Mouse (Mus musculus) erythroblast, embryonic 14.5 days (primary cell): Measurements from ENCODE around the gene Tedc2. TPM values are rescaled to one million over a fixed set of nuclear protein-coding genes. Genes with fewer than 3 reads are reported as not detected.

ENCODE experiments used
- H3K27me3 ChIP-seq: 2 replicates; pipeline ENCODE4 v1.6.1; 2012; ENCODE audit warnings: inconsistent platforms; ENCODE audit not compliant: control insufficient read depth
- H3K36me3 ChIP-seq: 2 replicates; pipeline ENCODE4 v1.6.1; 2012; ENCODE audit warnings: mild to moderate bottlenecking, inconsistent platforms; ENCODE audit not compliant: control insufficient read depth
- H3K4me1 ChIP-seq: 2 replicates; pipeline ENCODE4 v1.6.1; 2012; ENCODE audit warnings: inconsistent platforms; ENCODE audit not compliant: control insufficient read depth
- H3K4me3 ChIP-seq: replicated peaks from 2 replicates; pipeline ENCODE3; 2012; ENCODE audit warnings: moderate library complexity, mild to moderate bottlenecking, inconsistent platforms
- H3K9me3 ChIP-seq: 2 replicates; pipeline ENCODE4 v1.6.1; 2012; ENCODE audit warnings: low read length, inconsistent platforms, mixed read lengths; ENCODE audit not compliant: control insufficient read depth
- GATA1 ChIP-seq: IDR thresholded peaks from 2 replicates; pipeline ENCODE4 v1.6.1; 2012; ENCODE audit warnings: low read length, inconsistent platforms, mixed read lengths
- TAL1 ChIP-seq: IDR thresholded peaks from 3 replicates; pipeline ENCODE4 v1.6.1; 2012; ENCODE audit warnings: low read length, inconsistent platforms, mixed read lengths
- polyA plus RNA-seq: library from polyadenylated mRNA; stranded (reverse); fragments of >175 nt; gene quantifications from 2 replicates; pipeline ENCODE4 v1.2.3, GENCODE M21; 2012

The Tedc2 gene
- polyA plus RNA-seq, 1 experiment: 7.7 TPM

- Histone ChIP-seq H3K4me3 (no peak overlapping the region), H3K4me1 (peaks cover 77% of the 10 kb centered on the region), H3K27me3 (no peaks in the 10 kb centered on the region), H3K36me3 (peaks cover 94% of the 10 kb centered on the region), H3K9me3 (no peaks in the 10 kb centered on the region)
- no peak for TF ChIP-seq GATA1
- no peak for TF ChIP-seq TAL1
Measured at GRCm38 (mm10) chr17:24192848-24193247, 27.8 kb downstream of the Tedc2 start.

GRCm38 (mm10) chr17:24191481-24191880 is 29.2 kb downstream of the Tedc2 start:
- H3K4me3 ChIP-seq: no peak overlapping the region
- H3K4me1 ChIP-seq: peaks cover 64% of the 10 kb centered on the region
- H3K27me3 ChIP-seq: no peaks in the 10 kb centered on the region
- H3K9me3 ChIP-seq: no peaks in the 10 kb centered on the region
- H3K36me3 ChIP-seq: peaks cover 90% of the 10 kb centered on the region
- TF ChIP-seq TAL1: no peak
- no peak for TF ChIP-seq GATA1

GRCm38 (mm10) chr17:24190934-24191333 is 29.7 kb downstream of the Tedc2 start:
- no peaks in the 10 kb centered on the region for H3K27me3 ChIP-seq
- TF ChIP-seq GATA1: no peak
- no peak for TF ChIP-seq TAL1

GRCm38 (mm10) chr17:24174259-24174658 is 46.4 kb downstream of the Tedc2 start:
- no peak overlapping the region for H3K4me3 ChIP-seq
- peaks cover 43% of the 10 kb centered on the region for H3K36me3 ChIP-seq
- H3K4me1 ChIP-seq: peaks cover 62% of the 10 kb centered on the region
- no peaks in the 10 kb centered on the region for H3K9me3 ChIP-seq
- TF ChIP-seq GATA1: no peak
- no peak for TF ChIP-seq TAL1
- H3K27me3 ChIP-seq: no peaks in the 10 kb centered on the region

More at GRCm38 (mm10) chr17:24190934-24191333, 29.7 kb downstream of the Tedc2 start:
- H3K4me1 ChIP-seq: peaks cover 58% of the 10 kb centered on the region
- H3K36me3 ChIP-seq: peaks cover 90% of the 10 kb centered on the region
- no peak overlapping the region for H3K4me3 ChIP-seq
- no peaks in the 10 kb centered on the region for H3K9me3 ChIP-seq

- no peak for TF ChIP-seq TAL1
- TF ChIP-seq GATA1: no peak
- H3K9me3 ChIP-seq: no peaks in the 10 kb centered on the region
- H3K36me3 ChIP-seq: peaks cover 39% of the 10 kb centered on the region
- no peaks in the 10 kb centered on the region for H3K27me3 ChIP-seq
- H3K4me1 ChIP-seq: peaks cover 61% of the 10 kb centered on the region
- H3K4me3 ChIP-seq: no peak overlapping the region
Measured at GRCm38 (mm10) chr17:24173423-24173822, 47.2 kb downstream of the Tedc2 start.

- no peaks in the 10 kb centered on the region for H3K27me3 ChIP-seq
- H3K4me3 ChIP-seq: no peak overlapping the region
- TF ChIP-seq GATA1 (no peak), TAL1 (no peak)
- no peaks in the 10 kb centered on the region for H3K9me3 ChIP-seq
- peaks cover 42% of the 10 kb centered on the region for H3K36me3 ChIP-seq
- H3K4me1 ChIP-seq: peaks cover 72% of the 10 kb centered on the region
Measured at GRCm38 (mm10) chr17:24171738-24172137, 48.9 kb downstream of the Tedc2 start.

- peaks cover 70% of the 10 kb centered on the region for H3K4me1 ChIP-seq
- no peaks in the 10 kb centered on the region for H3K9me3 ChIP-seq
- TF ChIP-seq GATA1: no peak
- TF ChIP-seq TAL1: no peak
- H3K4me3 ChIP-seq: peak overlapping the region; percentile 72
- no peaks in the 10 kb centered on the region for H3K27me3 ChIP-seq
- peaks cover 43% of the 10 kb centered on the region for H3K36me3 ChIP-seq
Measured at GRCm38 (mm10) chr17:24170729-24171128, 49.9 kb downstream of the Tedc2 start.

- H3K4me1 ChIP-seq: peaks cover 75% of the 10 kb centered on the region
- TF ChIP-seq TAL1 (no peak), GATA1 (no peak)
Measured at GRCm38 (mm10) chr17:24170125-24170524, 50.5 kb downstream of the Tedc2 start.

GRCm38 (mm10) chr17:24169317-24170065 is 51.2 kb downstream of the Tedc2 start, which contains the start of gene Atp6v0c:
TSS of gene Atp6v0c (minus strand) at chr17:24169702.
- H3K27me3 ChIP-seq: no peaks in the 10 kb centered on the region
- peaks cover 45% of the 10 kb centered on the region for H3K36me3 ChIP-seq
- peak within 1 kb of the TSS; percentile 72 for H3K4me3 ChIP-seq
- no peaks in the 10 kb centered on the region for H3K9me3 ChIP-seq
- TF ChIP-seq TAL1 (no peak), GATA1 (no peak)
- peaks cover 74% of the 10 kb centered on the region for H3K4me1 ChIP-seq

More at GRCm38 (mm10) chr17:24170125-24170524, 50.5 kb downstream of the Tedc2 start:
- Histone ChIP-seq H3K9me3 (no peaks in the 10 kb centered on the region), H3K27me3 (no peaks in the 10 kb centered on the region), H3K36me3 (peaks cover 45% of the 10 kb centered on the region), H3K4me3 (peak overlapping the region; percentile 72)
